Mouse (Mus musculus) adrenal gland, postnatal 36 days (tissue): Measurements from ENCODE around the gene Gipc3. TPM values are rescaled to one million over a fixed set of nuclear protein-coding genes. Genes with fewer than 3 reads are reported as not detected.

Experiments
- DNase-seq, 2 experiments: peaks; one replicate each; pipeline ENCODE4 v3.0.0; 2021; ENCODE audit warnings: mixed read lengths in 1 of 2
- total RNA-seq, 2 experiments: library from RNA; stranded (reverse); gene quantifications; 2 replicates each; pipeline ENCODE4 v1.2.3; 2021

The Gipc3 gene
- total RNA-seq, 2 experiments from 2014 or later, result 3.5 to 7.7 TPM

- no peak for DNase-seq
Observed at GRCm38 (mm10) chr10:81375322-81375721, 32.3 kb upstream of the Gipc3 start.

- DNase-seq, result no peak
Observed at GRCm38 (mm10) chr10:81367207-81367495, 24.1 kb upstream of the Gipc3 start.

GRCm38 (mm10) chr10:81366477-81367206 lies 23.6 kb upstream of the Gipc3 start:
- DNase-seq, result no peak

- DNase-seq, result no peak
Observed at GRCm38 (mm10) chr10:81365672-81366476, 22.8 kb upstream of the Gipc3 start, which contains the start of gene 4930404N11Rik. TSS of gene 4930404N11Rik (minus strand) at chr10:81365816.

- peak in 1 of 2 experiments; percentile 54 for DNase-seq
Observed at GRCm38 (mm10) chr10:81365073-81365472, 22.0 kb upstream of the Gipc3 start.

GRCm38 (mm10) chr10:81364666-81365065 lies 21.6 kb upstream of the Gipc3 start:
- peak in 1 of 2 experiments; percentile 63 for DNase-seq

- peak in 1 of 2 experiments; percentile 55 for DNase-seq
Observed at GRCm38 (mm10) chr10:81363436-81364346, 20.6 kb upstream of the Gipc3 start.

- DNase-seq, result no peak
Observed at GRCm38 (mm10) chr10:81362336-81362949, 19.4 kb upstream of the Gipc3 start.

- no peak for DNase-seq
Observed at GRCm38 (mm10) chr10:81360721-81361120, 17.7 kb upstream of the Gipc3 start.

GRCm38 (mm10) chr10:81358841-81359240 lies 15.8 kb upstream of the Gipc3 start:
- no peak for DNase-seq

GRCm38 (mm10) chr10:81358209-81358608 lies 15.1 kb upstream of the Gipc3 start:
- DNase-seq, result no peak

GRCm38 (mm10) chr10:81356991-81357844 lies 14.2 kb upstream of the Gipc3 start, which contains the start of gene Mfsd12:
TSS of gene Mfsd12 (plus strand) at chr10:81357491.
- DNase-seq, result peak; percentile 94 to 96

- no peak for DNase-seq
Observed at GRCm38 (mm10) chr10:81356352-81356990, 13.4 kb upstream of the Gipc3 start.

GRCm38 (mm10) chr10:81355533-81355932 lies 12.5 kb upstream of the Gipc3 start:
- DNase-seq, result no peak

GRCm38 (mm10) chr10:81354738-81355477 lies 11.8 kb upstream of the Gipc3 start:
- DNase-seq, result no peak

- DNase-seq, result no peak
Observed at GRCm38 (mm10) chr10:81351678-81352291, 8.7 kb upstream of the Gipc3 start.

GRCm38 (mm10) chr10:81350351-81351063 lies 7.4 kb upstream of the Gipc3 start, which contains the start of gene Hmg20b:
TSS of gene Hmg20b (minus strand) at chr10:81350480.
- DNase-seq, result peak; percentile 99

- no peak for DNase-seq
Observed at GRCm38 (mm10) chr10:81349961-81350350, 6.9 kb upstream of the Gipc3 start.
